In genomic region chr16:96668478-96668877, GRCm38 (mm10) we compare ENCODE assay signal across 17 mouse cellular contexts.
"Had no signal": no experiment of that assay in that cellular context is flagged by ENCODE, and none has a peak within 500 bp of the region (broad histone marks: within the 10 kb centered on the region; RNA-seq: fewer than 3 reads in every experiment).

No protein-coding gene starts in this region.

- H3K36me3 ChIP-seq: neural tube, embryonic 12.5 days; neural tube, embryonic 13.5 days; neural tube, embryonic 15.5 days; stomach, embryonic 15.5 days had no signal

- H3K9me3 ChIP-seq: neural tube, embryonic 12.5 days; neural tube, embryonic 13.5 days; neural tube, embryonic 15.5 days; stomach, embryonic 15.5 days had no signal

- H3K27me3 ChIP-seq: neural tube, embryonic 12.5 days; neural tube, embryonic 15.5 days; stomach, embryonic 15.5 days had no signal

- H3K9ac ChIP-seq: neural tube, embryonic 12.5 days; neural tube, embryonic 13.5 days; neural tube, embryonic 15.5 days; stomach, embryonic 15.5 days had no signal

- H3K4me2 ChIP-seq: neural tube, embryonic 12.5 days; neural tube, embryonic 13.5 days; neural tube, embryonic 15.5 days; stomach, embryonic 15.5 days had no signal

- H3K4me1 ChIP-seq: stomach, embryonic 15.5 days had no signal

- H3K27ac ChIP-seq: neural tube, embryonic 12.5 days; neural tube, embryonic 13.5 days; neural tube, embryonic 15.5 days; stomach, embryonic 15.5 days; stomach, postnatal 0 days had no signal

- DNase-seq: retina, postnatal 1 day; right cerebral cortex, adult 18-20 months; right cerebral cortex, postnatal 14 days; right cerebral cortex, postnatal 25 days; right cerebral cortex, postnatal 4 days; spleen, adult 18-20 months; thymus, adult 18-20 months; thymus, adult 2 months; thymus, postnatal 14 days; thymus, postnatal 25 days; thymus, postnatal 36 days; thymus, postnatal 4 days had no signal

- H3K4me3 ChIP-seq: neural tube, embryonic 12.5 days; neural tube, embryonic 13.5 days; neural tube, embryonic 15.5 days; stomach, embryonic 15.5 days had no signal
